Mouse (Mus musculus): ENCODE measurements at regions not wholly inside any gene's neighbourhood (a gene's known extent, or its start where the extent isn't known, plus 50 kb on each side); places are given as distances from the start of the nearest gene placed in this dataset. TPM values are rescaled to one million over a fixed set of nuclear protein-coding genes. Genes with fewer than 3 reads are reported as not detected.

- no peaks in the 10 kb centered on the region for H3K27me3 ChIP-seq (replicated peaks)
- H3K4me3 ChIP-seq: no peak overlapping the region
- 0 out of 2 replicates have a peak, but pooled peaks cover 7% of the 10 kb centered on the region for H3K4me1 ChIP-seq
- 46% methylated on average over 4 of the region's 4 CpGs for WGBS
- ATAC-seq (ENCODE audit: extremely low read depth, insufficient number of reproducible peaks, low FRiP score, low TSS enrichment): no peak
- H3K27ac ChIP-seq (replicated peaks): no peak overlapping the region
- H3K9me3 ChIP-seq: no peaks in the 10 kb centered on the region
- no peaks in the 10 kb centered on the region for H3K36me3 ChIP-seq
- H3K9ac ChIP-seq: no peak overlapping the region
- no peak overlapping the region for H3K4me2 ChIP-seq
These were observed 159.1 kb downstream of the Calcrl start for GRCm38 (mm10) chr2:84266158-84266557.

- H3K27me3 ChIP-seq (replicated peaks): no peaks in the 10 kb centered on the region
- no peaks in the 10 kb centered on the region for H3K9me3 ChIP-seq
- H3K4me1 ChIP-seq: 0 out of 2 replicates have a peak, but pooled peaks cover 7% of the 10 kb centered on the region
- H3K4me2 ChIP-seq: no peak overlapping the region
- no peaks in the 10 kb centered on the region for H3K36me3 ChIP-seq
- no peak overlapping the region for H3K27ac ChIP-seq (replicated peaks)
- ATAC-seq (ENCODE audit: extremely low read depth, insufficient number of reproducible peaks, low FRiP score, low TSS enrichment): no peak
- H3K4me3 ChIP-seq: no peak overlapping the region
- no peak overlapping the region for H3K9ac ChIP-seq
- WGBS: 51% methylated on average over 6 of the region's 6 CpGs
These were observed 158.2 kb downstream of the Calcrl start for GRCm38 (mm10) chr2:84266883-84267554.

DNA sequence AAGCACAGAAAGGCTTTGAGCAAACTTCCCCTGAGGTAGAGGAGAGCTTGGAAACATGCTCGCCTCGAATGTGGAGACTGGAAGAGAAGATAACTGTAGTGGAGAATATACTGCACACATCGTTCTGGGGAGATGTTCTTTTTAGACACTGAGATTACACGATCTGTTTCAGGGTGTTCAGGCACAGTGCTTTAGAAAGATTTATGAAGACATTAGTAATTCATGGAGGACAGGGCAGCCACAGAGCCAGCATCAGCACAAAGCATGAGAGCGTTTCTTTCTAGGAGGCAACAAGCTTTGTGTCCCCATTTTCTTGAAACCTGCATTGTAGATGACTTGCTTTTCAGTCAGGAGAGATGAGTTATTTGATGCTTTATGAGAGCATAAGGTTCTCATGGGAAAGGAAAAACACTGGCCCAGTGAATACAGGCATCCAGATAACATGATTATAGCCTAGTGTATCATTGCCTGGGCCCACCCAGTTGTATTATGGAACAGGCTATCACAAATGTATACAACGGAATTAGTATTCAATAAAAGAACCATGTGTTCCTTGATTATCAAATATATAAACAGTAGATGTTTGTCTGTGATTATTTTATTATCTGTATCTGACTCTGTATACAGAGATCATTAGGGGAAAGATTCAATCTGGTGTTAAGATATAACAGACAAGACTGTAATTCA, 151.0 kb downstream of the Calcrl start:
- no peak overlapping the region for H3K4me3 ChIP-seq
- no peak overlapping the region for H3K4me2 ChIP-seq
- WGBS: 65% methylated on average over 6 of the region's 6 CpGs
- no peak overlapping the region for H3K27ac ChIP-seq (replicated peaks)
- ATAC-seq (ENCODE audit: extremely low read depth, insufficient number of reproducible peaks, low FRiP score, low TSS enrichment): no peak
- H3K9ac ChIP-seq: no peak overlapping the region
- no peaks in the 10 kb centered on the region for H3K27me3 ChIP-seq (replicated peaks)
- no peaks in the 10 kb centered on the region for H3K36me3 ChIP-seq
- no peaks in the 10 kb centered on the region for H3K9me3 ChIP-seq
- H3K4me1 ChIP-seq: no peaks in the 10 kb centered on the region

DNA sequence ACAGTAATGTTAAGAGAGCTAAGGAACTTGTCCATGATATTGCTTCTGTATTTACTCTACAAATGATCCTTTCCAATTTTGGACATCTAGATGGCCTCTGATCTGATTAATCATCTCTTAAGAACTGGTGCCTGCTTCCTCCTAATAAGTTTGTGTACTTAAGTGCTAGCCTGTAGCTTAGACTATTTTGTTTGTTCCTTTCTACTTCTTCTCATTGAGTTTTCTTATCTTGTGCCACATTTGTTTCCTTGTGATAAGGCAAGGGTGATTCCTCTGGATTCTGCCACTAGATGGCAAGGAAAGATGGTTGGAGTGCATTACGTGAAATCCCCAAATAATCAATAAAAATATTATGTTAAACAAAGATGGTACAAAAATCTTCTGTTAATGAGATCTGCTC, 148.0 kb downstream of the Calcrl start:
- Histone ChIP-seq H3K4me3 (no peak overlapping the region), H3K27me3 (replicated peaks) (no peaks in the 10 kb centered on the region), H3K36me3 (no peaks in the 10 kb centered on the region), H3K9ac (no peak overlapping the region), H3K9me3 (no peaks in the 10 kb centered on the region), H3K4me2 (no peak overlapping the region), H3K27ac (replicated peaks) (no peak overlapping the region), H3K4me1 (no peaks in the 10 kb centered on the region)
- WGBS: 57% methylated on average over 1 of the region's 1 CpGs
- no peak for ATAC-seq (ENCODE audit: extremely low read depth, insufficient number of reproducible peaks, low FRiP score, low TSS enrichment)

Small RNA genes in the stretch of these regions (microRNA-seq; reads per million reads assigned to microRNA genes)
- gene Gm25972: not detected

Data from heart, embryonic 13.5 days (tissue).